Mouse (Mus musculus): ENCODE results near the gene Prom1. TPM values are rescaled to one million over a fixed set of nuclear protein-coding genes. Genes with fewer than 3 reads are reported as not detected.

The Prom1 gene
- polyA plus RNA-seq, 1 experiment = 150 TPM

GRCm38 (mm10) chr5:44080276-44081054 lies 21.4 kb downstream of the Prom1 start:
- no peak for DNase-seq (ENCODE audit: low read depth)

DNA sequence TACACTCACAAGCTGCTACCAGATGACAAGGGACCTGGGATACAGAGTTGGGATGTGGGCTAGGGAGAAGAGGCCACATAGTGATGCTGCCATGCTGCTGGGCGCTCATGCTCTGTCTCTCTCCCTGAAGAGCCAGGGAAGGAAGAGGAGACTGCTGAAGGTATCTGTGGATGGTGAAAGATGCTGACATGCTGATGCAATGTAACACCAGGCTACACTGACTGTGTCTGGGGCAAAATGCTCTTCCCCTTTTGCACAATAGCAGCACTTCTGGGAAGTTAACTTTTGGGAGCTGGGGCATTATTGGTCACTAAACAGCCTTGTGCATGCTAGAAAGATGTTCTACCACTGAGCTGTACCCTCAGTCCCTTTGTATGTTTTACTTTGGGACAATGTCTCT lies 26.4 kb downstream of the Prom1 start:
- DNase-seq (ENCODE audit: low read depth) = no peak

GRCm38 (mm10) chr5:44073634-44074033 lies 28.2 kb downstream of the Prom1 start:
- DNase-seq (ENCODE audit: low read depth) = no peak

DNA sequence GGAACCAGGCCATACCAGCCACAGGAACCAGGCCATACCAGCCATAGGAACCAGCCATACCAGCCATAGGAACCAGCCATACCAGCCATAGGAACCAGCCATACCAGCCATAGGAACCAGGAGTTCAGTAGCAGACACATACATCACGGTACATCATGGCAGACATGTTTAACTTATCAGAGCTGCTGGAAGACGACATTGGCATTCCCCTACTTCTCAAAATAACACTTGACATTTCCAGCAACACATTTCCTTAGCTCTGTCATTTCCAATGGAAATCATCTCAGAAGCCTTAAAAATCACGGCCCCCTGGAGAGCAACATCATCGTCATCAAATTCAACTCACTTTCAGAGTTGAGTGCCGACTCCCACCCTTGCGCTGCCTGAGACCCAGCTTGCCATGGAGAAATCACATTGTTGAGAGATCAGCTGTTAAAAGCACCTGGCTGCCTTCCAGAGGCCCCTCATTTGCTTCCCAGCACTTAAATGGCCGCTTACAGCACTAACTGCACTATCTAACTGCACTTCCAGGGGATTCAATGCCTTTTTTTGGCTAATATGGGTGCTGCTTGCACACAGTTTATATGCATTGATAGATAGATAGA lies 31.2 kb downstream of the Prom1 start:
- DNase-seq (ENCODE audit: low read depth) = no peak

DNA sequence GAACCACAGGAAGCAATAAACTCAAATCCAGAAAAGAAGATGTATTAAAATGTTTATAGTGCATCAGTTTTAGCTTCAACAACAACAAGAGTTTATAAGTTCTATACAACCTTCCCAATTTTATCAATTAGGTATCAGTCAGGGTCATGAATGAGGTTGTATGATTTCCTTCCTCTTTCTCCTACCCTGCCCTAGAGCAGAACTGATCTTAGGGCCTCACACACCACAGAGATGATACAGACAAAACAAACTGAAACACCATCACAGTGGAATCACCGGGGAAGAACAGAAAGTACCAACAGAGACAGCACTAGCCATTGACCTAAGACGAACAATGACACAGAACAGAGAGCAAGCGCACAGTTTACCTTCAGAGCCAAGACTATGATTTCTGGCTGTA lies 43.6 kb downstream of the Prom1 start:
- no peak for DNase-seq (ENCODE audit: low read depth)

GRCm38 (mm10) chr5:44050213-44050612 lies 51.6 kb downstream of the Prom1 start:
- DNase-seq (ENCODE audit: low read depth) = no peak

GRCm38 (mm10) chr5:44049395-44049976 lies 52.3 kb downstream of the Prom1 start:
- DNase-seq (ENCODE audit: low read depth) = no peak

- no peak for DNase-seq (ENCODE audit: low read depth)
Observed at GRCm38 (mm10) chr5:44048568-44049363, 53.1 kb downstream of the Prom1 start.

GRCm38 (mm10) chr5:44041725-44042124 lies 60.1 kb downstream of the Prom1 start:
- no peak for DNase-seq (ENCODE audit: low read depth)

GRCm38 (mm10) chr5:44041056-44041455 lies 60.8 kb downstream of the Prom1 start:
- DNase-seq (ENCODE audit: low read depth) = no peak

DNA sequence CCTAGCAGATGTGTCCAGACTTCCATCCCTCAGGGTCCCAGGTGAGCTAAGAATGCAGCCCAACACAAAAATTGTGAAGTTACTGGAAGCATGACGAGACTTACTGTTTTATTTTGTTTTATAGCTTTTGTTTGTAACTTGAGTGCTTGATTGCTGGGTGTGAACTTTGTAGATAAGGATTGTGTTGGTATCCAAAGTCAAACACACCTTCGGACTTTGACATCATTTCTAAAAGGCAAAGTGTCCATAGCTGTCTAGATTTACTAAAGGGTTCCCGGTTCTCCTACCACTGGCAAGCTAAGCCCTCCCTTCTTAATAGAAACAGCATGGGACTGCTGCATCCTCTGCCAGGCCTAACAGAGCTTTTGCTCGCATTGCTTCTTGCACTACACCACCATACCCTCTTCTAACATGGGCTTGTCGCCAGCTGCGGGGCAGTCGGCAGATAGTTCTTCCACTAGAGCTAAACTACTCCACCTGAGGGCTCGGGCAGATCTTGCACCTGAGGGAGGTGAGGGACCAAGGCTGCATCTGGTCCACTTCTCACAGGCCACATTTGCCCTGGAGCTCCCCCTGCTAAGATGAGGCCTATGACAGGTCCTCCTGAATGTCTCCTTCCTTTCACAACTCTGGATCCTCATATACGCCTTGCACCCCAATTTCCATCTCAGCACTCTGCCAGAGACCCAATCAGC lies 103.4 kb downstream of the Prom1 start:
- no peak for DNase-seq (ENCODE audit: low read depth)

DNA sequence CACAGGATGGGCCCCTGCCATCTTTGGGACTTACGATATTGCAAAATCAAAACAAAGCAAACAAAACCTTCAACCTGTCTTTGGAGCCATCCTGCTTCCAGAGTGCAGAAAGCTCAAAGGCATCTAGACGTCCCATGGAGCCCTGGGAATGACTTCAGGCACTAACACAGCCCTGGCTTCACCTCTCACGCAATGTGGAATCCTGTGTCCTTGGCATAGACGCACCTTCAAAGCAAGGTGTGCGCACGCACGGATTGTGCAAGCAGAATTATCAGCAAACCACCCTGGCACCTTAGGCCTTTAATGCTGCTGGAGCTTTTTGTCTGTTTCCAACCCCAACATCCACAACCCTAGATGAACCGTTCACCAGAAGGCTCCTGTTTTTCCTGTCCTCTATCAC lies 104.2 kb downstream of the Prom1 start:
- DNase-seq (ENCODE audit: low read depth) = no peak

DNA sequence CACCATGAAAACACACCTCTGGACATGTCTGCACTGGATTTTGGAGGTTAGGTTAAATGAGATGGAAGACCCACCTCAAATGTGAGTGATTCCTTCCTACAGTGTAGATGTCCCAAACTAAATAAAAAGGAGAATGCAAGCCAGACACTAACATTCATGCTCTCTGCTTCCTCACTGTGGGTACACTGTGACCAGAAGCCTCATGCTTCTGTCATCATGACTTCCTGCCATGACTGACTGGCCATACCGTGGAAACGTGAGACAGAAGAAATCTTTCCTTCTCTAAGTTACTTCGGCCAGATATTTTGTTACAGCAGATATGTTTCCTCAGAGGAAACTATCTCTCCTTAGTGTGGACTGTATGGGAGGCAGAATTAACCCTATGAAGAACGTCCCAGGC lies 105.7 kb downstream of the Prom1 start:
- no peak for DNase-seq (ENCODE audit: low read depth)

- no peak for DNase-seq (ENCODE audit: low read depth)
Observed at GRCm38 (mm10) chr5:43994981-43995380, 106.9 kb downstream of the Prom1 start.

GRCm38 (mm10) chr5:43990316-43990715 lies 111.5 kb downstream of the Prom1 start:
- DNase-seq (ENCODE audit: low read depth) = no peak

DNA sequence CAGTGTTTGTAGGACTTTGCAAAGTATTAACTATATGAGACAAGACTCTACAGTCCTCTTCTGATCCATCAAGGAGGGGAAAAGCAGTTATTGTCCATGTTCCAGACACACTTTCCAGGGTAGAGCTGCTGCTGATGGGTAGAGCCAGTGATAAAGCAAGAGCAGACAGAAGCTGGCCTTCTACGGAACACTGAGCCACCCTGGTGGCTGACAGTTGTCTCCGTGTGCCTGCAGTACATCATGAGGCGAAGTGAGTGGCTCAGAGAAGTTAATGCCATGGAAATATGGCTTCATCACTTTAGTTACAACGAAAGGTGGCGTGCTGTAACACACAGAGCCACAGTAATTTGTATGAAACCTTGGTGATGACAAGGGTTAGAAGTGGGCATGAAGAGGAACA lies 112.8 kb downstream of the Prom1 start:
- no peak for DNase-seq (ENCODE audit: low read depth)

DNA sequence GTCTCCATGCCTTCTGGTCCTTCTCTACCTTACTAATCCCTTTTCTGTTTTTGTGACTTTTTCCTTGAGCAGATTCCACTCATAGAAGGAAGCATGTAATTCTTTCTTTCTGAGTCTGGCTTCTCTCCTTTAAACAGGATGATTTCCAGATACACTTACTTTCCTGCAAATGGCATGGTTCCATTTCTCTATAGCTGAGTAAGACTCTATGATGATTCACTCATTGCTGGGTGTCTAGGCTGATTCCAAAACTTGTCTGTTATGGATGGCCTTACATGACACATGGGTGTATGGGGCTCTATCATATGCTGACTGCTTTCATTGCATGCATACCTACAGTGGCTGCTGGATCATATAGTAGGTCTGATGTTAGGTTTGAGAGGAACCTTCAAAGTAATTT lies 115.6 kb downstream of the Prom1 start:
- no peak for DNase-seq (ENCODE audit: low read depth)

DNA sequence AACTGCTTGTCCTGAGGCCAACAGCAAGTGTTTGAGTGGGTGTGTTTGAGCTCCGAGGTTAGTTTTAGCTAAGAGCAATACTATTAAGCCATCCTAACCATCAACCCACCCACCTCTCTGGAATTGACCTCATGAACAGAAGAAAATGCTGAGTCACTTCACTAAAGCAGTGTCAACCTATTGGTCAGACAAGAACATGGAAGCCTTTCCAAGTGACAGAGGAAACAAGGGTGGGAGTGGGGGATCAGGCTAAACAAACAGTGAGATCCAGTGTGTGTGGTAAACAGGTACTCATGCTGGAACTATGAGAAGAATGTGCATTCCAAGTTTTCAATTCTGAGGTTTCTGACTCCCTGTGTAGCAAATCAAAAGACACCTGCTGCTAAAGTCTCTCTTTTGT lies 118.9 kb downstream of the Prom1 start:
- no peak for DNase-seq (ENCODE audit: low read depth)

DNA sequence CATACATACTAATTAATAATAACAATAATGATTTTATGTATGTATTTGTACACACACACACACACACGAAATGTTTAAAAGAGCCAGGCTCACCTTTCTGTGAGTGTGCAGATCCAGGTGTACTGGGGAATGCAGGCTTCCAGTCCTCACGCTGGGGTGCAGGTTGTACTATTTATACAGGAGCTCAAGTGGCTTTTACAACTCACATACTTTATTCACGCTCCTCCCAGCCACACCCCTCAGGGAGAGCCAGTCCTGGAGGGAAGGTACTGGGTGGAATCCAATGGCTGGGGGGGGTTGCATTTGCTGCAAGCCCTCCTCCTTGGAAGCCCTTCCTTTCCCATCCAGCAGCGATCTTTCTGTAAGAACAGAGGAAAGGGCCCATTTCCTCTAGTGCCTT lies 120.2 kb downstream of the Prom1 start, which contains the start of gene Fgfbp1:
TSS of gene Fgfbp1 (minus strand) at position 160 of the 400 bp plus-strand sequence.
- no peak for DNase-seq (ENCODE audit: low read depth)

GRCm38 (mm10) chr5:43980397-43980796 lies 121.4 kb downstream of the Prom1 start:
- no peak for DNase-seq (ENCODE audit: low read depth)

- no peak for DNase-seq (ENCODE audit: low read depth)
Observed at GRCm38 (mm10) chr5:43976821-43977561, 124.8 kb downstream of the Prom1 start.

All from gonadal fat pad, adult 2 months (tissue).